In genomic region chrX:166932472-166932871, GRCm38 (mm10) we compare ENCODE assay signal across 23 mouse cellular contexts.
"Had no signal": no experiment of that assay in that cellular context is flagged by ENCODE, and none has a peak within 500 bp of the region (broad histone marks: within the 10 kb centered on the region; RNA-seq: fewer than 3 reads in every experiment).

No protein-coding gene starts in this region.

- ATAC-seq: liver, embryonic 12.5 days; midbrain, embryonic 13.5 days; midbrain, embryonic 16.5 days had no signal

- H3K9me3 ChIP-seq: limb, embryonic 10.5 days; limb, embryonic 13.5 days; liver, embryonic 12.5 days; liver, embryonic 15.5 days; lung, embryonic 15.5 days; megakaryocyte, embryonic 14.5 days; midbrain, embryonic 10.5 days; midbrain, embryonic 13.5 days; neural tube, embryonic 13.5 days had no signal

- H3K4me3 ChIP-seq: layer of hippocampus, adult 2 months; limb, embryonic 10.5 days; limb, embryonic 13.5 days; liver, embryonic 12.5 days; liver, embryonic 15.5 days; lung, embryonic 15.5 days; megakaryocyte, embryonic 14.5 days; midbrain, embryonic 10.5 days; midbrain, embryonic 13.5 days; myocyte; neural tube, embryonic 13.5 days had no signal

- H3K27me3 ChIP-seq: liver, embryonic 12.5 days; lung, embryonic 15.5 days had no signal

- H3K9ac ChIP-seq: limb, embryonic 13.5 days; liver, embryonic 12.5 days; liver, embryonic 15.5 days; lung, embryonic 15.5 days; midbrain, embryonic 13.5 days; neural tube, embryonic 13.5 days had no signal

- H3K4me2 ChIP-seq: limb, embryonic 13.5 days; liver, embryonic 12.5 days; liver, embryonic 15.5 days; lung, embryonic 15.5 days; midbrain, embryonic 13.5 days; neural tube, embryonic 13.5 days had no signal

- H3K36me3 ChIP-seq: limb, embryonic 10.5 days; limb, embryonic 13.5 days; liver, embryonic 12.5 days; liver, embryonic 15.5 days; lung, embryonic 15.5 days; midbrain, embryonic 10.5 days; midbrain, embryonic 13.5 days; neural tube, embryonic 13.5 days had no signal

- H3K4me1 ChIP-seq: limb, embryonic 10.5 days; limb, embryonic 13.5 days; liver, embryonic 12.5 days; liver, embryonic 15.5 days; lung, embryonic 15.5 days; midbrain, embryonic 13.5 days; neural tube, embryonic 13.5 days had no signal

- H3K27ac ChIP-seq: kidney, postnatal 0 days; layer of hippocampus, adult 2 months; limb, embryonic 10.5 days; limb, embryonic 13.5 days; liver, embryonic 12.5 days; liver, embryonic 15.5 days; lung, embryonic 15.5 days; midbrain, embryonic 10.5 days; midbrain, embryonic 13.5 days; neural tube, embryonic 13.5 days had no signal

- DNase-seq: kidney, postnatal 25 days; layer of hippocampus, adult 9-11 months; liver; lung, adult 18-20 months; lung, postnatal 10 days; lung, postnatal 36 days; retina, postnatal 1 day; right cerebral cortex, postnatal 25 days; thymus, adult 18-20 months; thymus, postnatal 36 days had no signal
